Mouse (Mus musculus) brain, embryonic 18.5 days (tissue): ENCODE results near the gene C5ar1.
"Not testable (repeated sequence)": the region's sequence is repeated elsewhere in the genome, so short reads cannot be mapped to it uniquely, and the experiment has no call there.

ENCODE experiments used
- DNase-seq: peaks from one replicate; pipeline ENCODE4 v3.0.0-alpha.2; 2012; ENCODE audit warnings: low read depth, low spot score

C5ar1 gene

DNA sequence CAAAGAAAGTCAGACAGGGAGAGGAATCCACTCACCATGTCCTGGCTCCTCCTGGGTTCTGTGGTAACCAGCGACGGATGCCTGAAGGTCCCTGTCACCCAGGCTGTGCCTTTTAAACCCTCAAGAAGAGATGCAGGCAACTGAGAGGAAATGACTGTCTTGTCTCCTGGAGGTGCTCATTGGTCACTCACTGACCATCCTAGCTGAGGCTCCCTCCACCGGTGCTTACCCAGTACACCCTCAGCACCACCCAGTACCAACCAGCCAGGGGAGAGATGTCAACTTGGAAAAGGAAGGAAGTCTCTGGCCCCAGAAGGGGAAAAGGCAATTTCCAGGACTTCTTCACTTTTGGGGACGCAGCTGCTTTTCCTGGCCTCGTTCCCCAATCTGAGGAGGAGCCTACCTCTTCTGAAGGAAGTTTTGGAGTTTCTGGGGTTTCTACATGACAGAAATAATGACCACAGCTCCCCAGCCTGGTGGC, at the start of gene C5ar1:
TSS of gene C5ar1 (minus strand) at position 431 of the 481 bp plus-strand sequence.
- no peak for DNase-seq

DNA sequence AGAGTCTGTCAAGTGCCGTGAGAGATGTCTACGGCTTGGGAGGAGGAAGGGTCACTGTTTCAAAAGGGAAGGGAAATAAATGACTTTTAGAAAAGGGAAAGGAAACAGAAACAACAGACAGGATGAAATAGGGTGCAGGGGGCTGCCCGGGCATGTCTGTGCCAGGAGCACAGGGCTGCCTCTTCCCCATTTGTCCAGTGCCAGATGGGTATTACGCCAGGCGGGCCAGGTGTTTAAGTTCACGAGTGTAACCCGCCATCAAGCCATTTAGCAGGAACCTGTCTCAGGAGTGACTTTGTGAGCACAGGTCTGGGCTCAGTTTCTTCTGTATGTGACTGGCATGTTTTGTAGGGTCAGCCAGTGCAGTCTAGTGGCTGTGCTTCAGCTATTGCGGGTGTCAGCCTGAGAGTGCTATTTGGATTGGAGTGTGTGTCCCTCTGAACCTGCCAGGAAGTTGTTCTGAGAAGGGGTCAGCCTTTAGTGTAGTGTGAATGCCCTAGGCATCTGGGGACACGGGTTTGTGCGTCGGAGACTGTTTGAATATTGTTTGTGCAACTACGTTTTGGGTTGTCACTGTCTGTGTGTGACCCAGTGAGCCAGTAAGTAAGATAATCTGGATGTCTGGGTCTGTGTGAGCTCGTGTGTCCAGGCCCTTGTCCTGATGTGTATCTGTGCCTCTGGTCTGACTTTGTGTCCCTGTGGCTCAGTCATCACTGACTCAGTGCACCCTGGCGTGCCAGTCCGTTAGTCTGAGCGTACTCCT, 49.4 kb upstream of the C5ar1 start:
- no peak for DNase-seq

DNA sequence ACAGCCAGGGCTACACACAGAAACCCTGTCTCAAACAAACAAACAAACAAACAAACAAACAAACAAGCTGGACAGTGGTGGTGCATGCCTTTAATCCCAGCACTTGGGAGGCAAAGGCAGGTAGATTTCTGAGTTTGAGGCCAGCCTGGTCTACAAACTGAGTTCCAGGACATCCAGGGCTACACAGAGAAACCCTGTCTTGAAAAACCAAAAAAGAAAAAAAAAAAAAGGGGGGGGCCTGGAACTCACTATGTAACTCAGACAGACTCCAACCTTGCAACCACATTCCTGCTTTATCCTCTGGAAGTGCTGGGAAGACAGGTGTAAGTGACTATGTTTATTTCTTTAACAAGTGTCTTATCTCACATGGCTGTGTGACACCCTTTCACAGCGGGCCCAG, 48.8 kb upstream of the C5ar1 start, which contains the start of gene Bbc3:
TSS of gene Bbc3 (plus strand) at position 301 of the 400 bp plus-strand sequence.
- DNase-seq, result not testable (repeated sequence)

DNA sequence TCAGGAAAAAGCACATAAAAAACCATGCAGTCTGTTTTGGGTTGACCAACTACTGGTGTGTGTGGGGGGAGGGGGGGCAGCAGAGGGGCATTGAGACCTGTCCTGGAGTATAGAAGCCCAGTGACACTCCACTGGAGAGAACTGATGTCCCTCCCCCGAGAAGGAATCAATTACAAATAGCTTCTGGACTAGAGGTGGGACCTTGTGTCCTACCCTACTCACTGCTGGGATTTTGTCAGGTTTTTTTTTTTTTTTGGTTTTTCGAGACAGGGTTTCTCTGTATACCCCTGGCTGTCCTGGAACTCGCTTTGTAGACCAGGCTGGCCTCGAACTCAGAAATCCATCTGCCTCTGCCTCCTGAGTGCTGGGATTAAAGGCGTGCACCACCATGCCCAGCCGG, 47.8 kb upstream of the C5ar1 start:
- DNase-seq, result not testable (repeated sequence)

DNA sequence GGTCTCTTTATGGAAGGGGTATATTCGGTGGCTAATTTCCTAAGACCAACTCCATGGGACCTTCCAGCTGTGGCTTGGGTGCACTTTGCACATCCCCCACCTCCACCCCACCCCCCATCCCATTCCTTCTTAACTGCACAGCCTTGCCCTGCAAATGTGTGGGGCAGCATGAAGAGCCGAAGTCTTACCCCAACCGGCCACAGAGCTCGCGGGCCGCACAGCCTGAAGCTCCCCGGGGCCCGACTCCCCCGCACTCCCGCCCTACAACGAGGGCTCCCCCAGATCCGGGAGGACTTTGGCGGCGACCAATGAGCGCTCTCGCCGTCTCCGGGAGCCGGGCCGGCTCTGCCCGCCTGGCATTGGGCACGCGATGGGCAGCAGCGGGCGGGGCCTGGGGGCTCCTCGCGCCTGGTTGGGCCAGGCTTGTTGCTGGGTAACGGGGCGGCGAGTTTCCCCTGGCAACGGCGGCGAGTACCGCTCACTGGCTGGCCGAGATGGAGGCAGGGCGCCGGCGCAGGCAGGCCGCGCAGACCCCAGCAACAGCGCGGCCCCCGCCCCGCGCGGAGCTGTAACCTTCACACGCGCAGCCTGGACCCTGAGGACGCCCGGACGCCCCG, 40.2 kb upstream of the C5ar1 start:
- DNase-seq, result peak; percentile 85

DNA sequence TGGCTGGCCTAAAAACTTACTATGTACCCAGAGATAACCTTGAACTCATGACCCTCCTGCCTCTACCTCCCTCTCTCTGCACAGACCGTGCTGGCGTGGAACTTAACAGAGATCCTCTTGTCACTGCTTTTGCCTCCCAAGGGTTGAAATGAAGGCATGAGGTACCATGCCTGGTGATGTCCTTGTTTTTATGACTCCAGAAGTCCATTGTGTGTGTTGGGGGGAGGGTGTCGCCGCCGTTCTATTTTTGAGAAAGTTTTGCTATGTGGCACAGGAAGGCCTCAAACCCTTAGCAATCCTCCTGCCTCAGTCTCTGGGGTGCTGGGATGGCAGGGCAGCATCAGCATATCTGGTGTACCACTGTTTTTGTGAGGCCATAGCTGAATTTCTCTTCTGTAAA, 39.6 kb upstream of the C5ar1 start:
- DNase-seq, result no peak

DNA sequence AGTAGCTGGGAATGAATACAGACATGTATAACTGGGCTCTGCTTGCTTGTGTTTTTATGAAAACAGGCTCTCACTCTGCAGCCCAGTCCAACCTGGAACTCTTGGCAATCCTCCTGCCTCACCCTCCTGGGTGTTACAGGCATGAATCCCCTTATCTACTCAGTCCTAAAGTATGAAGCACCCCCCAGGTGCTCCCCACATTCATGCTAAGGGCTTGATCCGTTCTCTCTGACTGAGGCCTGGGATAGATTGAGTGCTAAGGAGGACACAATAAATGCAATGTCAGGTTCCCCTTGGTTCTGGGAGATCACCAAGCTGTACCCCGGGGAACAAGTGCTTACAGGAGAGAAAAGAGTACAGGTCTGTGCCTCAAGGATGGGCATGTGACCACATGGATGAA, 38.3 kb upstream of the C5ar1 start:
- DNase-seq, result no peak

DNA sequence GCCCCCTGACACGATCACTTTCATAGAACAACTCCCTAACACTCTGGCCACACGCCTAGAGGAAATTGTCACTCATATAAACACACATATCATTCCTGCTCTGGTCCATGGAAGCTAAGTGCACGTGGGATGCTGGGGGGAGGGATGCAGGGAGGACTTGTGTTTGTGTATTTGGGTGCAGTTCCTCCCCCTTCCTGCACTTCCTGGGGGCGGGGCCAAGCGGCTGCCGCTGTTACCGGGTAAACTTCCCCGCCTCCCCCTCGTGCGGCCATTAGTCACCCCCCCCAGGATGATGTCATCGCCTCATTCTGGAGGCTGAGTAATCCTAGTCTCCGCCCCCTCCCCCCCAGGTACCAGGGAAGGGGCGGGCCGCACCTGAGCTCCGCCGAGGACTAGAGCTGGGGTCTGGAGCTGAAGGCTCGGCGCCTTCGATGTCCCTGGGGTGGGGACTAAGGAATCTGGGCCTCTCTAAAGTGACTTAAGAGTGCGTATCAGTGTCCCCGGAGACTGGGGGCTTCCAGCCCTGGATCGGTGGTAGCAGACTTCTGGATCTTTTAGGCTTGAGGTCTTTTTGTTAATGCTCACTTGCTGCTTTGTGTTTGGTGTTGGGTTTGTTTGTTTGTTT, 37.5 kb upstream of the C5ar1 start:
- DNase-seq, result no peak

DNA sequence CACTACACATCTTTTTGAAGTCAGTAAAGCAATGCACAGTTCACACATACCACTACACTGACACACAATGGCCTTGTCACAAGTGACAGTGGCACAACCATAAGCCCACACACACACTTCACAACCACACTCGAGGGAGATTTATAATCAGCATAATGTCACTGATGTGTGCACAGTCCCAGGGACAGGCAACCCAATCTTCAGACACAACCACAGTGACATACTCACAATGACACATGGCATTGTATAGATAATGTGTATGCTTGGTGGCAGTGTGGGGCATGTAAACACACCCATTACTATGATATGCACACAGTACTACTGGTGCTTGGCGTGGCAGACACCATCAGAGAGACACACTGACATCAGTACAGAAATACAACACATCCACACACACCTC, 36.8 kb upstream of the C5ar1 start:
- DNase-seq, result no peak

DNA sequence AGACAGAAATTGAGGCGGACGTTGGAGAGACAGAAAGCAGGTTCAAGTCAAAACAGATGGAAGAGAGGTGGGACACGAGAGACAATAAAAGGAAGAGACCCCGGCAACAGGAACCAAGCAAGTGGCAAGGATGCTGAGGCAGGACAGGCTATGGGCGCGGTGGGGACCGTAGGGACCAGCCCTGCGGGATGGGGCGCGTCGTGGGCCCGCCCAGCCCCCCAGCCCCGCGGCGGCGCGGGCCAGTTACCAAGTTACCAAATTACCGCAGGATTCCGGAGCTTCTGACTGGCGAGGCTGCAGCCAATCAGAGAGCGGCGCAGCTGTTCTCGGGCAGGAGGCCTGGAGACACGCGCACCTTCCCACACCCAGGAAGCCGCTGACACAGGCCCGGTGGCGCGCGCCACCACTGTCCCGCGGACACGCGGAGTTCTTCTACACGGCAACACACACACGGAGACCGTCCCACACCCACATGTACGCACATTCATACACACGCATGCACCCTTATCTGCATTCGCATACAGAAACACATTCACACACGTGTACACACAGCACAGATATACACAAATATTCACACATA, 36.1 kb upstream of the C5ar1 start:
- DNase-seq, result no peak

DNA sequence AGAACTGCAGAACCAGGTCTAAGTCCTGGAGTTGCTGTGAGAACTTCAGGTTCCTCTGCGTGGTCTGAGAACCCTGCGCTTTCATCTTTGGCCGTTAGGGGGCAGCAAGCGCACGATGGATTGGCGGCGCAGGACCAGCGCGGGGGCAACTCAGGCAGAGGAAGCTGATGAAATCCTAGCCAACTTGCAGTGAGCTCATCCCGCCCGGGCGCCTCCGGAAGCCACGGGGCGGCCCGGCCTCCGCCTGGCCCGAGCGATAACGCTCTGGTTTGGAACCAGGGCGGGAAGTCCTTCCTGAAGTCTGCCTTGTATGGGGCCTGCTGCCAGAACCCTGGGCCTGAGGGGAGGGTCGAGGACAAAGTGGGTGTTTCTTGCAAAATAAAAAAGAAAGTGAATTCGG, 35.5 kb upstream of the C5ar1 start:
- no peak for DNase-seq

DNA sequence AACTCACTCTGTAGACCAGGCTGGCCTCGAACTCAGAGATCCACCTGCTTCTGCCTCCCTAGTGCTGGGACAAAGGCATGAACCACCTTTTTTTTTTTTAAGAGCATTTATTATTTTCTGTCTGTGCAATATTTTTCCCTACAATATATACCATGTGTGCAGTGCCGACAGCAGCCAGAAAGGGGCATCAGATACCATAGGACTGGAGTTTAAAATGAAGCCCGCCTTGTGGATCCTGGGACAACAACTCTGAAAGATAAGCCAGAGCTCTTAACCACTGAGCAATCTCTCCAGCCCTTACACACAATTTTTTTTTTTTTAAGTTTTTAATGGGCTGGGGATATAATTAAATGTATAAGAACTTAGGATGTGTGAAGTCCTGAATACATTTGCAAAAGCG, 35.0 kb upstream of the C5ar1 start:
- DNase-seq, result no peak

DNA sequence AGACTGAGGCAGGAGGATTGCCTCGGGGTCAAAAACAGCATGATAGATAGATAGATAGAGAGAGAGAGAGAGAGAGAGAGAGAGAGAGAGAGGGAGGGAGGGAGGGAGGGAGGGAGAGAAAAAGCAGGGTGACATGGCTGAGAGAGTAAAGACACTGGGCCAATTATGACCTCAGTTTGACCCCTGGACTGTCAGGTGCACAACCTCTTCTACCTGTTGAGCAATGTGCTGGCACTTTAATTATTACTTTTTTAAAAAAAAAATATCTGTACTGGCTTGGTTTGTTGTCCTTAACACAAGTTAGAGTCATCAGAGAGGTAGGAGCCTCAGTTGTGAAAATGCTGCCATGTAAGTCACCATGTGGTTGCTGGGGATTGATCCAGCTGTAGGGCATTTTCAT, 28.5 kb upstream of the C5ar1 start:
- DNase-seq, result no peak

DNA sequence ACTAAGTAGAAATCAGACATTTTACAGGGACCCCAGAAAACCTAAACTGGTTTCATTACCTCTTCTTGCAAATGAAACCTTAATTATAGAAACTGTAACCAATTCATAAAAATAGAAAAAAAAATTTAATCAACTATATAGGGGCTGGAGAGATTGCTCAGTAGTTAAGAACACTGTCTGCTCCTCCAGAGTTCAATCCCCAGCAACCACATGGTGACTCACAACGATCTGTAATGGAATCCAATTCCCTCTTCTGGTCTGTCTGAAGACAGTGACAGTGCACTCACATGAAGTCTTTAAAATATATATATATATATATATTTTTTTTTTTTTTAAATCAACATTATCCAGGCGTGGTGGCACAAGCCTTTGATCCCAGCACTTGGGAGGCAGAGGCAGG, 27.7 kb upstream of the C5ar1 start:
- DNase-seq, result no peak

DNA sequence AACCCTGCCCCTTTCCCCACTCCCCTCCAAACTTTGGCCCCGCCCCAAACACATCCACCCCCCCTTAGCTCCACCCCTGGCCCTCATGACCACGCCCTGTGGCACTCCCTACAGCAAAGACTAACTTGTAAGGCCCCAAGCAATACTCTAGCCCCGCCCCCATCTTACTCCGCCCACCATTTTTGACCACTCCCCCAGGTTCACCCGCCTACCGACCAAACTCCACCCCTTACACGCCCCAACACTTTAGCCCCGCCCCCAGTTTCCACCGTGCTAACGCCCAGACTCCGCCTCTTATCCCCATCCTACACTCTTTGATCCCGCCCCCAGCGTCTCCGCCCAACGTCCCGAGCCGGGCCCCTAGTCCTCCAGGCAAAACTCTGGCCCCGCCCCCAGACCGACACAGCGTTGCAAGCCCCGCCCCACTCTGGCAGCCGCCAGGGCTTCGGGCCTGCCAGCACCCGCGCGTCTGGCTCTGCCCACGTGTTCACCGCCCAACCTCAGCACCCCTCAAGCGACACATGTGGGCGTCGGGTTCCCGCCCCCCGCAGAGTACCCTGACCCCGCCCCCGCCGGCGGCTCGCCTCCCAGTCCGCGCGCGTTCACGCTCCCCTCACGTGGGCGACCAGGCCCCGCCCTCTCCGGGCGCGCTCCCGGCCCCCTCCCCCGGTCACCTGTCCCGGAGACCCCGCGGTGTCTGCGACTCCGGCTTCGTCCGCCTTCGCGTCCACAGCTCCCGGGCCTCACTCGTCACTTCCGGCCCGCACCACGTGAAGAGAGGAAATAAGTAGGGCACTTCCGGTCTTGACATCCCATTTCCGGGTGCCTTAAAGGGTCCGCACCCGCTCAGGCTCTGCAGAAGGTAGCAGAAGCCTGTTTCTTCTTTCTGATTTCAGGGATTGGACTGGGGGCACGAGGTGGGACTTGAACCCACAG, 27.0 kb upstream of the C5ar1 start, which contains the start of gene Ccdc9:
TSS of gene Ccdc9 (minus strand) at position 770 of the 936 bp plus-strand sequence.
- peak; percentile 93 for DNase-seq

DNA sequence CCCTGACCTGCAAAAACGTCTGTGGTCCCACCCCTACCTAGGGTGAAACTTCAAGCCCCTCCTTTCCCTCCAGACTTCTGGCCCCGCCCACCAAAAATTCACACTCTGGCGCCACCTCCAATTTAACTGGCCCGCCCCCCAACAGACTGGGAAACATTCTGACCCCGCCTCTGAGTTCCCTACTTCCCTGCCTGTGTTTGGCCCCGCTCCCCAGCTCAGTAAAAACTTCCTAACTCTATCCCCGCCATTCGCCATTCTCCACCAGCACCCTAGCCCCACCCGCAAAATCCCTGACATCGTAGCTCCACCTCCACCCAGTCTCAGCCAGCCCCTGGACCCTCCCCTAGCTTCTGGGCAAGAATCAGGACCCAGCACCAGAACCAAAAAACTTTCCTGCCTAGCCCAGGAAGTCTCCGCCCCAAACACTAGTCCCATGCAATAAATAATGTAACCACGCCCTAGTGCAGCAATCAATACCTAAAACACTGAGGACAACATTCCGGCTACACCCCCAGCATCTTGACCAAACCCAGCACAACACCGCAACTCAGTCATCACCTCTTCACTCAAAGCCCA, 26.2 kb upstream of the C5ar1 start:
- DNase-seq, result no peak

DNA sequence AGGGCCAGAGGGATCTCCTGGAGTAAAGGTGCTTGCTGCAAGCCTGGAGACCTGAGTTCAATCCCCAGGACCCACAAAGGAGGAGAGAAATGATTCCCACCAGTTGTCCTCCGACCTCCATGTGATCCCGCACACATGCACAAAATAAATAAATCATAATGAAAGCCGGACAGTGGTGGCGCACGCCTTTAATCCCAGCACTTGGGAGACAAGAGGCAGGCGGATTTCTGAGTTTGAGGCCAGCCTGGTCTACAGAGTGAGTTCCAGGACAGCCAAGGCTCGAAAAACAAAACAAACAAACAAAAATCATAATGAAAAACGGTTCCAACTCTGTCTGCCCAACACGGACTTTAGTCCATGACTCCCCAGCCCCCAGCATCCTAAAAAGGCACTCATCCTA, 25.6 kb upstream of the C5ar1 start:
- DNase-seq, result no peak

DNA sequence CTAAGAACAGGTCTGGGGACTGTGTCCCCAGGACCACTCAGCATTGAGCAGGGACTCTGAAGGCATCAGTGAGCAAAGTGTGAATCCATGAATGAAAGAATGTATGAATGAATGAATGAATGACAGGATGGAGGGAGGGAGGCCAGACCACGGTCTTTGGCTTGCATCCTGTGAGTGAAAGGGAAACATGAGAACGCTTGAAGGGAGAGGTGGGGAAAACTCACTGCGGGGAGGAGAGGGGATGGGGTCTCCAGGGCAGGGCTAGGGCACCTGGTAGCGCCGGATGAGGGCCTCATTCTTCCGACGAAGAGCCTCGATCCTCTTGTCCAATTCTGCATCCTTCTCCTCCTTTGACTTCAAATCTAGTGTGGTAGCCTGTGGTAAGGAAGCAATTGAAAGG, 24.7 kb upstream of the C5ar1 start:
- DNase-seq, result no peak

DNA sequence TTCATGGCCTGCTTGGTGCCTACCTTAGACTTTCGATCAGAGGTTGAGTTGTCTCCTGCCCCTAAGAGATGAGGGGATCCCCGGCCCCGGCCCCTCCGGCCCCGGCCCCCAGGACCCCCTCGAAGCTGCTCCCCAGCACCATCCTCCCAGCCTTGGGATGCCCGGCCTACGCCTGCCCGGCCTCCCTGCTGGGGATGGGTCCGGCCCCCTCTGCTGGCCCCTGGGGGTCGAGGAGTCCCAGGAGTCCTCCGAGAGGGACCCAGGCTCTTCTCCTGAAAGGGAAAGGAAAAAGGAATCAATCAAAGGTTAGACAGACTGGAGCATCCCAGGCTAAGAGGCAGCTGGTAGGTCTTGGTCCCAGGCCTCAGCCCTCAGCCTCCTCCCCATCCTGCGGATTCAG, 23.0 kb upstream of the C5ar1 start:
- no peak for DNase-seq

DNA sequence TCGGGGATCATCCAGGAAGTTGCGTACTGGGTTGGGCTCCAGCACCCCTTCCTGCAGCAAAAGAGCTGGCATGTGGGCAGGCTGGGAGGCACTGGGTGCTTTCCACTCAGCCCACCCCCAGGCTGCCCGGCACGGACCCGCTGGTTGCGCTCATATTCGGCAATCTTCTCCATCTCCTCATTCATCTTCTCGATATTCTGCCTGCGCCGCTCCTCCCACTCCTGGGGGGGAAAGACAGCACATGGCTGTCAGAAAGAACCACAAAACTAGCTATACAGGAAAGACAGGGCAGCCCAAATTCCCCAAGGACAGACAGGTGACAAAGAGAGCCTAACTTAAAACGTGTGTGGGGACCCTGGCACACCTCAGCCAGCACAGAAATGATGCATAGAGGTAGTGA, 21.4 kb upstream of the C5ar1 start:
- DNase-seq, result no peak
